Mouse (Mus musculus) R1 (cell line): Measurements from ENCODE around the gene Lrrc23.
"Not testable (repeated sequence)": the region's sequence is repeated elsewhere in the genome, so short reads cannot be mapped to it uniquely, and the experiment has no call there.

Experiments used
- DNase-seq: peaks from one replicate; pipeline ENCODE4 v3.0.0-alpha.2; 2018; ENCODE audit warnings: low read depth, low spot score

Gene Lrrc23

DNA sequence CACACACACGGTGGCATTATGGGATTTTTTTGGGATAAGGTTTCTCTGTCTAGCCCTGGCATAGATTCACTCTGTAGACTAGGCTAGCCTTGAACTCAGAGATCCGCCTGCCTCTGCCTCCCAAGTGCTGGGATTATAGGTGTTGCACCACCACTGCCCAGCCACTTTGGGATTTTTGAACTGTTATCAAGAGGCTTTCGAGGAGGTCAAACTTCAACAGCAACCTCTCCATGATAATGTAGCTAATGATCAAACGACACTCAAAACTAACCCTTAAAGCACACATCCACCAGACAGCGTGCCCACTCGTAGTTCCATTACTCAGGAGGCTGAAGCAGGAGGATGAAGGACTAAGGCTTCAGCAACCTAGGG is 28.4 kb upstream of the Lrrc23 start:
- no peak for DNase-seq

DNA sequence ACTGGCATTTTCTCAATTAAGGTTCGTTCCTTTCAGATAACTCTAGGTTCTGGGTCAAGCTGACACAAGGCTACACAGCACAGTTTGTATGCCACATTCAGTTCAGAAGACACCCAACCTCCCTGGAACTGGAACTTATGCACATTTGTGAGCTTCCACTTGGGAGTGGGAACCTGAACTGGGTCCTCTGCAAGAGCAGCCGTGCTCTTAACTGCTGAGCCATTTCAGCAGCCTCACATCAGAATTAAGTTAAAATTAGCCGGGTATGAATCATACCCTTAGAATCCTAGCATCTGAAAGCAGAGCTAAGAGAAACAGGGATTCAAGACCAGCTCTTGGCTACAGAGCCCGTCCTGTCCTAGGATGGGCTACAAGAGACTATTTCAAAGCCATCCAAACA is 27.8 kb upstream of the Lrrc23 start:
- DNase-seq = no peak

DNA sequence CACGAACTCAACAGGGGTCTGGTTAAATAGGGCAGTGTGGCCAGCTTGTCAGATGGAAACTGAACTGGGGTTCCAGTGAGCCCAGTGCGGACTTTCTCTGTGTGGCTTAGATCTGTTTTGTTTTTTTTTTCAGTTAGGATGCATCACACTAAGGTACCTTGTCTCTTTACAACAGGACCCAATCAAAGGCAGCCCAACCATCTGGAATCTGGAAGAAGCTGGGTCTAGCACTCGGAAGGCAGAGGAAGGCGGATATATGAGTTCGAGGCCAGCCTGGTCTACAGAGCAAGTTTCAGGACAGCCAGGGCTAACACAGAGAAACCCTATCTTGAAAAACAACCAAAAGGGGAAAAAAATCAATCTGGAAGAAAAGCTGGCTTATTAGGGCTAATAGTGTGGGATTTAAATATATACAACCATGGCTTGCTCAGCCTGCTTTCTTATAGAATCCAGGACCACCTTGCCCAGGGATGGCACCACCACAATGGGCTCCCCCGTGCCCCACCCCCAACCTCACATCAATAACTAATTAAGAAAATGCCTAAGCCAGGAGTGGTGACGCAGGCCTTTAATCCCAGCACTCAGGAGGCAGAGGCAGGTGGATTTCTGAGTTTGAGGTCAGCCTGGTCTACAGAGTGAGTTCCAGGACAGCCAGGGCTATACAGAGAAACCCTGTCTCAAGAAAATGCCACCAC is 27.1 kb upstream of the Lrrc23 start:
- DNase-seq = no peak

DNA sequence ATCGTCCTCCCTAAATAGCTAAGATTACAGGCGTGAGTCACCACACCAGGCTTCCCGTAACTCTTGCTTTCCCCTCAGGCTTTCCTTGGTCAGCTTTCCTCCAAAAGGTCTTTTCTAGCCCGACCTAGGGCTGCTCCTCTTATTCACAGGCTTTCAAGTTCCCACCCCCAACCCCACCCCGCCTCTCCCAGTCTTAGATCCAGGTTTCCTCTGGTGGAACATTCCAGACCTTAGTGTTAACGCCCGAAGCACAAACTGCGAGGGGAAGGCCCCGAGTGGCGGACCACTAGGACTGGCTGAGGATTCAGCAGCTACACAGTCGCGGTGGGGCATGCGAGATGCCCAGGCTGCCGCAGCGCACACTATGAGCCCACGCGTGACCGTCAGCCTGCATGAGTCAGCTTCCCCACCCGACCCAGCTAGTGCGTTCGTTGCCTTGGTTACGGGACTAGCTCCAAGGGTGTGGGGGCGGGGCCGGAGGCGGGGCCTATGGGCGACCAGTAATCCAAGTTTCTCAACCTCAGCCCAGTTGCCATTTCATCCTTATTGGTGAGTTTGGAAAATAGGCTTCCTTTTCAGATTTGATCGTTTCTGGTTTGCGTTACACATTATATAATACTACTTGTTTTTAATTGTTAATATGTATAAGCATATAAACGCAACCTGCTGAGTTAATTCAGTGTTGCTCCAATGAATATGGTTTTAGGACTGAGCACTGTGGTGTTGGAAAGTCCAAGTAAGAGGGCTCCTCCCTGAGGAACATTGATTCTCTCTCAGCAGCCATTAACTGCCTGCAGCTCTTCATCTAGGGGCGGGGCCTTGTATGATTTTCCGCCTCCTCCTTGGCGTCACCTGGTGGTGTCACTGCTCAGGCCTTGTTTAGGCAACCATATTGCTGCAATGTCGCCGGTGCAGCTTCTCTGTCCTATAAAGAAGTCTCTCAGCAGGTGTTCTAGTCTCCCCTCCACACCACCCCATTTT is 26.1 kb upstream of the Lrrc23 start:
- DNase-seq = peak; percentile 98

DNA sequence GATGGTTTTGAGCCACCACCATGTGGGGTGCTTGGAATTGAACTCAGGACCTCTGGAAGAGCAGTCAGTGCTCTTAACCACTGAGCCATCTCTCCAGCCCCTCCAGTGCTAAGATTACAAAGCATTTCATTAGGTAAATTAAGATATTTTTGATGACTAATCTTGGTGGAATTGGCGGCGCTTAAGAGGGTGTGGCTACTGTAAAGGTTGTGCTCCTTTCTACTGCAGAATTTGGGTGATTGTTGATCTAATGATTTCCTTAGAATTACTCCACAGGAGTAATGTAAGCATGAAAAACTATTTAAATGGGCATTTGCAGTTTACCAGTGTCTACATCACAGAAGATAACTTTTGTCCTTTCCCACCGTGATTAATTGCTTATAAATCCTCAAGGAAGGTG is 24.8 kb upstream of the Lrrc23 start:
- DNase-seq = no peak

DNA sequence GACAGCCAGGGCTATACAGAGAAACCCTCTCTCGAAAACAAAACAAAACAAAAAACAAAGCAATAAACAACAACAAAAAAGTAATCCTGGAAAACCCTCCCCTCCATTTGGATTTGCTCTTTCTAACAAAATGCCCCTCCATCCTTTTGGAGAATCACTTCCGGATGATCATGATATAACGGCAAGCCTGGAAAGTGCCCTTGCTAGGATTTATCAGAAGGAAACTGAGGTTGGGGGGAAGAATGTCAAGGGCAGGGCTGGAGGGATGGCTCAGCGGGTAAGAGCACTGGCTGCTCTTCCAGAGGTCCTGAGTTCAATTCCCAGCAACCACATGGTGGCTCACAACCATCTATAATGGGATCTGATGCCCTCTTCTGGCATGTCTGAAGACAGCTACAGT is 24.2 kb upstream of the Lrrc23 start:
- DNase-seq = not testable (repeated sequence)

DNA sequence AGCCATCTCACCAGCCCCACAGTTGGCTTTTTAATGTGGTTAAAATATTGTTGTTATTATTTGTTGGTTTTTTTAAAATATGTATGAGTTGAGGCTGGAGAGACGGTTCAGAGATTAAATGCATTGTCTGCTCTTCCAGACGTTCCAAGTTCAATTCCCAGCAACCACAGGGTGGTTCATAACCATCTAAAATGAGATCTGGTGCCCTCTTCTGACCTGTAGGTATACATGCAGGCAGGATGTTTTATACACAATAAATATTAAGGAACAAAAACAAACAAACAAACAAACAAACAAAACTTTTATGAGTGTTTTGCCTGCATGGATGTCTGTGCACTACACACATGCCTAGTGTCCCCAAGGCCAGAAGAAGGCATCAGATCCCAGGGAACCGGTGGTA is 23.5 kb upstream of the Lrrc23 start:
- DNase-seq = peak; percentile 65

DNA sequence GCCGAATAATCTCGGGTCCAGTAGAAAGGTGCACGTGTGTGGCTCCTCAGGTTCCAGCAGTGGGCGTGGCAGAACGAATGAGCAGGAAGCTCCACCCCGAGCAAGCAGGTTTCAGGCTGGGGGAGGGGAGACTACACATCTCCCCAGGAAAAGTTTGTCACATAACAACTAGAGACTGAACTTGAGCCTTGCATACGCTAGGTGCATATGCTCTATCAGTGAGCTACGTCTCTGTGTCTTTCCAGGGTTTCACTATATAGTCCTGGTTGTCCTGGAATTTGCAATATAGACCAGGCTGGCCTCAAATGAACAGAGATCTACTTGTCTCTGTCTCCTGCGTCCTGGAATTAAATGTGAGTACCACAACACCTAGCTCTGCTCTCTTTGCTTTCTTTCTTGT is 22.9 kb upstream of the Lrrc23 start:
- DNase-seq = peak; percentile 84

DNA sequence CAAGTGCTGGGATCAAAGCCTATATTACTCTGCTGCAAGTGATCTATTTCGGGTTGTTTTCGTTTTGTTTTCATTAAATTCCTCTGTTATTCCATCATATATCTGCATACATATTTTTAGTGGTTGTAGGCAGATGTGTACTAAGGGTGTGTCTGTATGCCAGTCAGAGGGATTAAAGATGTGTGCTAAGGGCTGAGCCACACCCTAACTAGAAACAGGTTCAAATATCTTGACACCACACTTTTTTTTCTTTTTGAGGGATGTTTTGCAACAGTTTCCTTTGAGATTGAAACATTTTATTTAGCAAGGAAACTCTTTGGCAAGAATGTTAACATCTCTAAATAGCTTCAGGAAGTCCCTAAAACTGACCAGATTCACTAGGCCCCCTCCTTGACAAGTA is 16.7 kb upstream of the Lrrc23 start:
- no peak for DNase-seq

DNA sequence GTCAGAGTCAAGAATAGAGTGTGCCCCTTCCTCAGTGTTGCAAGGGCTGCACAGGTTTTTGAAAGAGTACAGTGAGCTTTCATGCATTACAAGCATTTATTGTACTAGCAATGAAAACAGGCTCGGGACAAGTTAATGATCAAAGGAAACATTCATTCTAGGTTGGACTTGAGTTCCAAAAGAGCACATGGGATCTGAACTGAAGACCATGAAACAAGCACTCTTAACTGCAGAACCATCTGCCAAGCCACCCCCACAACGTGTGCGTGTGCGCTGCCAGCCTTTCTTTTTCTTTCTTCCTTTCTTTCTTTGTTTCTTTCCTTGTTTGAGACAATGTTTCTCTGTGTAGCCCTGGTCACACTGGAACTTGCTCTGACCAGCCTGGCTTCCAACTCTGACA is 16.3 kb upstream of the Lrrc23 start:
- DNase-seq = no peak

DNA sequence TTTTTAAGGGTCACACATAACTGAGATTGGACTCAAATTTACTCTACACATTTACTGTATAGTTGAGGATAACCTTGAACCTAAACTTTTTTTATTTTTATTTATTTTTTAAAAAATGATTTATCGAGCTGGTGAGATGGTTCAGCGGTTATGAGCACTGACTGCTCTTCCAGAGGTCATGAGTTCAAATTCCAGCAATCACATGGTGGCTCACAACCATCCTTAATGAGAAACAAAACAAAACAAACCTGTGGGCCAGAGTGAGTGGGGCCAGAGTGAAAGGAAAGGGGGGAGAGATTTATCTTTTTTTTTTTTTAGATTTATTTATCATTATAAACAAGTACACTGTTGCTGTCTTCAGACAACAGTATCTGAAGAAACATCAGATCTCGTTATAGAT is 12.4 kb upstream of the Lrrc23 start:
- DNase-seq = no peak

DNA sequence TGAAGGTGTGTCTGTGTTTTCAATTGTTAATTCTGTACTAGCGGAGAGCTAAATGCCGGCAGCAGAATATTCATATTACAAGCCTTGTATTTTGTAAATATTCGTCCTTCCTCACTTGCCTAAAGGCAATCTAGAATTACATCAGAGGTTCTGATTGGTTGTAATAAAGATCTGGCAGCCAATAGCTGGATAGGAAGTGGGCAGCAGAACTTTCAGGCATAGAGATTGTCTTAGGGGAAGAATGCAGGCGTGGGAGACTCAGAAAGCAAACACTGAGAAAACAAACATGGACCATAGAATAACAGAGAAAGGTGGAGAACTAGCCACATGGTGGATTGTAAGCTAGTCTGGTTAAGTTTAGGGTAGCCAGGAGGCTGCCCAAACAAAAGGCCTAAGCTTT is 10.6 kb upstream of the Lrrc23 start:
- DNase-seq = no peak

DNA sequence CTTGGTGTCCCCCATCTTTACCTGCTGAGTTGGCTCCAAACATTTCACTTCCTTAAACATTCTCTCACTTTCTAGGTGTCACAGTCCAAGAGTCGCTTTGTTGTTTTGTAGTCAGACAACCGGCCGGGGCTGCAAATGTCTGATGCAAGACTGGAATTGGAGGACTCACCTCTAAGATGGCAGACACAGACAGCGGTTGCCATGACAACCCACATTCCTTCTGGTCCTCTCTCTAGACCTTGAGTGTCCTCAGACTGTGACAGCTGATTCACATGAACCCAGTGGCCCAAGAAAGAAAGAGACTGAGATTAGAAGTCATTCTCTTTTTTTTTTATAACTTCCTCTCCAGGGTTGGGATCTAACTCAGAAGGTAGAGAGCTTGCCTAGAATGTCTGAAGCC is 10.0 kb upstream of the Lrrc23 start:
- peak; percentile 84 for DNase-seq

DNA sequence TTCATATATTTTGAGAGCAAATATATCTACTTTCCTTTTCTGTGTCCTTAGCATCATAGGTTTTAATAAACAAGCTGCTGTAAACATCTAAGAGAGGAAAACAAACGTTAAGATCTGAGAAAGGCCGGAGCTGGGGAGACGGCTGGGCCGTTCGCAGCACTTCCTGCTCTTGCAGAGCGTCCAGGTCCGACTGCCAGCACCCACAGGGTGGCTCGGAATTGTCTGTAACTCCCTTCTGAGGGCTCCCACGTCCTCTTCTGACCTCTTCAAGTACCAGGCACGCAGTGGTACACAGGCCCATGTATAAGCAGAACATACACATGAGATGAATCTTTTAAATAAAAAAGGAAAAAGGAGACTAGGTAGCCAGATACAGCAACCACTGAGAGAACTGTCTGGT is 8.2 kb upstream of the Lrrc23 start:
- DNase-seq = no peak

DNA sequence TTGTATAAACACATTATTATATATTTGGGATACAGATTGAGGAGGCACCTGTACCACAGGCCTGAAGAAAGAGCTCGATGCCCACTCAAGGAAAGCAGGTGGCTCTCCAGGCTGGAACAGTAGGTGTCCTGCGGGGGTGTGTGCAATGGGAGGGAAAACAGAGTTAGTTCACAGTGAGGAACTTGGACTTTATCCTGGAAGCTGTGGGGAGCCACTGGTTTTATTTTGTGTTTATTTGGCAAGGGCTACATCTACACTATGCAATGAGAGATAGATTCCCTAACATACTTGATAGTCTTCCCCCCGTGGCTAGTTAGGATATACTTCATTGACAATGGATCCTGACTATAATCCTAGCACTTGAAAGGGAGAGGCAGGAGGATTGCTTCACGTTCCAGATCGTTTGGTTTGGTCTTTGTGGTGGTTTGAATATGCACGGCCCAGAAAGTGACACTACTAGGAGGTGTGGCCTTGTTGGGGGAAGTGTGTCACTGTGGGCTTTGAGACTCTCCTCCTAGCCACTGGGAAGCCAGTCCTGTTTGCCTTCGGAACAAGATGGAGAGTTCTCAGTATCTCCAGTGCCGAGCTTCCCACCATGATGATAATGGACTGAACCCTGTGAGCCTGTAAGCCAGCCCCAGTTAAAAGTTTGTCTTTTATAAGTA is 7.4 kb upstream of the Lrrc23 start:
- no peak for DNase-seq

DNA sequence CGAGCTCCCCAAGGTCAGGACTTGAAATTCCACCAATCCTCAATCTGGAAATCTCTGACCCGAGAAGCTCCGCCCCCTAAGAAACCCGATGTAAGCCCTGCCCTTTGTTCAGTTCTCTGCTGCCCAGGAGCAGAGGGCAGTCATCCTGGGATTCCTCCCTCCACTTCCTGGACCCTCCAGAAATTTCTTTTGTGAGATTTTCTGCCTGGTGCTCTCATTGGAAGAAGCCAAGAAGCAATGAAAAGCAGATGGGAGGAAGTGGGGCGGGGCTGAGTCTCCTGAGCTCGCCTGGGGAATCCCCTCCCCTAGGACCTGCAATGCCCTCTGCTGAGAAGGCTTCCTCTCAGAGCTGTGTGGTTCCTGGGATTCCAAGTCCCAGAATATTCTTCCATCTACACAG is 2.9 kb upstream of the Lrrc23 start:
- DNase-seq = peak; percentile 97

DNA sequence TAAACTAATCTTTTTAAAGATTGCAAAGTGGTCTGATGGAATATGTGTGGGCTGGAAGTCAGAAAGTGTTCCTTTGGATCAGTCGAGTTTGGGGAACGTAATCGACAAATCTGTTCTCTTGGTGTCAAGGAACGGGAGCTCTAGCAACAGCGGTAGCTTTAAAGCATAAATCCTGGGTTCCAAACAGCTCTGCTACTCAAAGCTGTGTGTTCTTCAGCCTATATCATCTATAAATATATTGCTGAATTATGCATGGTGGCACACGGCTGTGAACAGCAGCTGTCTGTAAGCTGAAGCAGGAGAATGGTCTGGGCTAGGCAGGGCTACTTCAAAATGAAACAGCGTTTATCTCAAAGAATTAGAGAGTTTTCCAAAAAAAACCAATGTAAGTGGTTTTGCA is 1.4 kb upstream of the Lrrc23 start:
- no peak for DNase-seq

DNA sequence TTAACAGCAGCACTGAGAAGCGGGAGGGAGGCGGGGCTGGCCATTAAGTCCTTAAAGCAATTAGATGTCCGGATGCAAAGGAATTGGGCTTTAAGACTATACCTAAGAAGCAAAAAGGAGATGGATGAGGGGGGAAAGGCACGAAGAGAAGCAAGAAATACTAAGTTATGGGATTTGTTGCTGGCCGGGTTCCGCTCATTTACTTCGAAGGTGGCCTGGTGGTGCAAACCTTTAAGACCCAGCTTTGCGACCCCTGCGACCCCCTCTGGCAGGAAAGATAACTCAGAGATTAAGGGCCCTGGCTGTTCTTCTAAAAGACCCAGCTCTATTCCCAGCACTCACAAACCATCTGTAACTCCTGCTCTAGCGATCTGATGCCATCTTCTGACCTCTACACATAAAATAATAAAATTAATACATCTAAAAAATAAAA is 473 bp upstream of the Lrrc23 start:
- DNase-seq = no peak

DNA sequence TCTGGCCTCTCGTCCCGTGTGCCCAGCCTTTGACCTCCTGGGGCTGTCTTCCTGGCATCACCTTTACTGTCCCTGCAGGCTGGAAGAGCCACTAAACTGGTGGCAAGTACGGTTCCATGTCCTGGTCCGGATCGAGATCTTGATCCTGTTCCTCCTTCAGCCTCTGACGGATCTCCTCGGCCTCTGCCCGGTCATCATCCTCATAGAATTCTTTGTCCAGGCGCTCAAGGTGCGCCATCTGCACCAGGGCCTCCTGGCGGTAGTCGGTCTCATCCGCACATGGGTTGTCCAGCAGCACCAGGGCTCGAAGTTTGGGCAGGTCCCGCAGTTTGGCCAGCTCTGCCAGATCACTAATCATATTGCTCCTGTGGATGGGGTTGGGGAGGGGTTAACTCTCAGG is 9.0 kb downstream of the Lrrc23 start:
- no peak for DNase-seq

DNA sequence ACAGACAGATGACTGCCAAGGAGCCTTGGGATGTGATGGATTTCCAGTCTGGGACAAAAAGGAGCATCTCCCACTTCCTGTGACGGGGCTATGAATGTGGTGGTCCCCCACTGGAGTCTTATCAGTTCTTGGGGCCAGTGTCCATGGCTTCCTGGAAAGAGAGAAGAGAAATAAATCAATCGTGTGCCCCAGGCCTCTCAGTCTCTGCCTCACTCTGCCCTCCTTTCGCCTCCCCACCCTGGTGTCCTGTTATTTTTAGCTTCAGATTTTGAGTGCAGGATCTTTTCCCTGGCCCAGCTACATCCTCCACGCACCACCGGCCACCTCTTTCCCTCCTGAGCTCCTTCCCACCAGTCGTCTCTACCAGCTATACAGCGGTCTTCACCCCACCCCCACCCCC is 9.5 kb downstream of the Lrrc23 start:
- DNase-seq = no peak

DNA sequence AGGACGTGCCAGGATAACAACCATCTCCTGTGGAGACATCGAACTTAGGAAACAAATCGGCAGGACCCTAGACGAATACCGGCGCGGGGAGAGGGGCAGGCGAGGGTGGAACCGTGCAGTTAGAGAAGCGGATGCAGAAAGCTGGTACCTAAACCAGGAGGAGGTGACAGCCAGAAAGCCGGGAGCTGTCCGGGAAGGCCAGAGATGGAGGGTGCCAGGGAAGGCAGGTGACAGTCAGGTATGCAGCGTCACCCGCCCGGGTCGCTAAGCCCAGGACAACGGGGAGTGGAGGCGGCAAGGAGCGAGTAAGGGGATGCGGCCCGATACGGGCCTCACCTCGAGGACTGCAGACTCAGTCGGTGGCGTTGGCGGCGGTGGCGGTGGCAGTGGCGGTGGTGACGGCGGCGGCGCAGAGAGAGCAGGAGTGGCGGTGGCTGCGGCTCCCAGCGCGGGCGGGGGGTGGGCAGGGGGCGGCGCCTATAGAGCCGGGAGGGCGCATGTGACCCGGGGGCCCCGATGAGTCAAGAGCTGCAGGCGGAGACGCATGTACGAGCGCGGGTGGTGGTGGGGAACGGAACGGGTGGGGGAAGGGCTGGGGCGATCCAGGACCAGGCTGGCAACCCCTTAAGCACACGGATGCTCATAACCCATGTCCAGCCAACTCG is 10.3 kb downstream of the Lrrc23 start, which contains the start of gene Eno2:
Gene Eno2 (minus strand): TSS at position 573 of the 665 bp plus-strand sequence.
- DNase-seq = peak; percentile 48

DNA sequence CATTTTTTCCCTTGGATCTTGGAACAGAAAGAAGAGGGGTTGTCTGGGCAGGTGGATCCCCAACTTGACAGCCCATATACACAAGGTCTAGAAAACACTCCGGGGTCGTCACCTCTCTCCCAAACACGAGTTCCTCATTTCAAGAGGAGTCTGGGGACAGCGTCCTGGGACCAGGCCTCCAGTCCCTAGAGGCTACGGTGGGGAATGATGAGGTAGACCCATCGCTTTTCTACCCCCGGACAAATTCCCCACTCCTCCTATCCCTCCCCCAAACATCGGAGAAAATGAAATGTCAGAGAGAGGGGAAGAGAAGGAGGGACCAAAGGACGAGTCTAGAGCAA is 10.9 kb downstream of the Lrrc23 start:
- no peak for DNase-seq
